Comparison of ENCODE assay signal across 9 mouse cellular contexts in genomic region chr3:31075808-31076207, GRCm38 (mm10). TPM values are rescaled to one million over a fixed set of nuclear protein-coding genes. Genes with fewer than 3 reads are reported as not detected.
DNase-seq lines count a peak whose midpoint lies in the region; ATAC-seq and TF ChIP-seq lines count a peak whose summit lies in the region.
"Had no signal": no experiment of that assay in that cellular context is flagged by ENCODE, and none has a peak within 500 bp of the region (broad histone marks: within the 10 kb centered on the region; RNA-seq: fewer than 3 reads in every experiment).

No protein-coding gene starts in this region.

- TF ChIP-seq CTCF in heart, adult 2 months (IDR thresholded peaks at IDR 0.05), result peak; percentile 41

- intact Hi-C loops in heart, adult 2 months (cut with DNase I), result loop anchor here (2.0 kb wide), 1 partner anchor 17 kb away; no protein-coding TSS in a partner anchor

- peak in 1 of 2 experiments; percentile 26 for DNase-seq in heart, adult 2 months
- DNase-seq in urinary bladder, postnatal 14 days (ENCODE audit: low spot score), result peak; percentile 46
- DNase-seq in urinary bladder, postnatal 25 days (ENCODE audit: low spot score), result no peak
- peak; percentile 22 to 45 for DNase-seq in kidney, postnatal 4 days
- DNase-seq in yolk sac, embryonic 10.5 days (ENCODE audit: low spot score), result peak; percentile 85
- DNase-seq: cerebellum, postnatal 36 days had no signal

- no peak for ATAC-seq in heart, embryonic 12.5 days (ENCODE audit: insufficient number of reproducible peaks, low FRiP score)
- ATAC-seq in inflammation-experienced regulatory T-cells, adult 6 months, result no peak
- ATAC-seq in neural tube, embryonic 15.5 days (ENCODE audit: low FRiP score), result no peak

- H3K27me3 ChIP-seq in heart, adult 2 months (ENCODE audit: control insufficient read depth, insufficient read depth, low read length), result no peaks in the 10 kb centered on the region
- no peaks in the 10 kb centered on the region for H3K27me3 ChIP-seq in heart, embryonic 12.5 days (replicated peaks)
- H3K27me3 ChIP-seq in neural tube, embryonic 15.5 days (replicated peaks), result no peaks in the 10 kb centered on the region

- H3K9me3 ChIP-seq in heart, embryonic 12.5 days (replicated peaks), result no peaks in the 10 kb centered on the region
- H3K9me3 ChIP-seq in neural tube, embryonic 15.5 days (replicated peaks), result no peaks in the 10 kb centered on the region

- peaks cover 6% of the 10 kb centered on the region for H3K4me1 ChIP-seq in heart, adult 2 months (ENCODE audit: control insufficient read depth, insufficient read depth, low read length)
- H3K4me1 ChIP-seq in heart, embryonic 12.5 days (replicated peaks), result no peaks in the 10 kb centered on the region
- H3K4me1 ChIP-seq in neural tube, embryonic 15.5 days, result no peaks in the 10 kb centered on the region

- WGBS in heart, adult 2 months, result 48% methylated on average over 11 of the region's 11 CpGs
- WGBS in heart, embryonic 12.5 days, result 45% methylated on average over 11 of the region's 11 CpGs
- WGBS in neural tube, embryonic 15.5 days, result 72% methylated on average over 11 of the region's 11 CpGs

- H3K4me3 ChIP-seq in heart, adult 2 months, result no peak overlapping the region
- H3K4me3 ChIP-seq in heart, embryonic 12.5 days, result no peak overlapping the region
- no peak overlapping the region for H3K4me3 ChIP-seq in neural tube, embryonic 15.5 days (replicated peaks)

- no peaks in the 10 kb centered on the region for H3K36me3 ChIP-seq in heart, adult 2 months (ENCODE audit: control insufficient read depth, insufficient read depth, low read length)
- no peaks in the 10 kb centered on the region for H3K36me3 ChIP-seq in heart, embryonic 12.5 days
- no peaks in the 10 kb centered on the region for H3K36me3 ChIP-seq in neural tube, embryonic 15.5 days

- H3K9ac ChIP-seq in heart, adult 2 months (ENCODE audit: low read depth, low read length), result no peak overlapping the region
- no peak overlapping the region for H3K9ac ChIP-seq in heart, embryonic 12.5 days
- H3K9ac ChIP-seq in neural tube, embryonic 15.5 days (replicated peaks), result no peak overlapping the region

- no peak for TF ChIP-seq POLR2A in heart, adult 2 months (IDR thresholded peaks at IDR 0.05; ENCODE audit: insufficient read depth, low read depth, low read length)

- TF ChIP-seq EP300 in heart, adult 2 months (IDR thresholded peaks at IDR 0.05; ENCODE audit: insufficient read depth, low read depth, low read length), result no peak

- H3K4me2 ChIP-seq in heart, embryonic 12.5 days, result no peak overlapping the region
- no peak overlapping the region for H3K4me2 ChIP-seq in neural tube, embryonic 15.5 days

- no peak overlapping the region for H3K27ac ChIP-seq in heart, adult 2 months
- H3K27ac ChIP-seq in heart, embryonic 12.5 days (ENCODE audit: poor library complexity, severe bottlenecking), result no peak overlapping the region
- H3K27ac ChIP-seq in neural tube, embryonic 15.5 days (replicated peaks), result no peak overlapping the region

- no peaks in the 10 kb centered on the region for H3K79me2 ChIP-seq in heart, adult 2 months (replicated peaks; ENCODE audit: control insufficient read depth, insufficient read depth, low read length)

RNA-seq across cellular contexts. Expression of gene Skil, which starts 19.1 kb away (rescaled TPM):
- 10 to 100 TPM; 14.2 to 15.4 TPM for total RNA-seq in heart, adult 2 months (2021)
- polyA plus RNA-seq in heart, adult 2 months (2012; rRNA removed), result 8.0 and 13.8 TPM in 2 replicates
- 30.2 and 30.3 TPM in 2 replicates for polyA plus RNA-seq in heart, embryonic 12.5 days (2016; fragmentation: Nextera tagmentation; extraction: Ambion mirVana)
- 10 to 100 TPM; 29.8 to 63.7 (median 62.7) TPM for polyA plus RNA-seq in inflammation-experienced regulatory T-cells, adult 6 months (2017; shearing (Covaris generic))
- polyA plus RNA-seq in neural tube, embryonic 15.5 days (2015; fragmentation: Nextera tagmentation; extraction: Ambion mirVana), result 21.3 and 23.2 TPM in 2 replicates
